20 mouse cellular contexts compared by ENCODE assay signal in genomic region chr11:57207260-57207659, GRCm38 (mm10).
"Had no signal": no experiment of that assay in that cellular context is flagged by ENCODE, and none has a peak within 500 bp of the region (broad histone marks: within the 10 kb centered on the region; RNA-seq: fewer than 3 reads in every experiment).

No protein-coding gene starts in this region.

- DNase-seq: liver, postnatal 0 days; lung, adult 2 months; lung, postnatal 4 days; midbrain, embryonic 14.5 days; retina, postnatal 1 day; right cerebral cortex, adult 18-20 months; right cerebral cortex, postnatal 25 days; right cerebral cortex, postnatal 4 days; spleen, adult 18-20 months; thymus, adult 2 months; thymus, postnatal 25 days; thymus, postnatal 4 days had no signal

- H3K9me3 ChIP-seq: lung, embryonic 15.5 days; midbrain, embryonic 10.5 days; midbrain, embryonic 12.5 days; neural tube, embryonic 13.5 days; neural tube, embryonic 15.5 days had no signal

- H3K4me3 ChIP-seq: lung, embryonic 15.5 days; midbrain, embryonic 10.5 days; midbrain, embryonic 12.5 days; myocyte; neural tube, embryonic 13.5 days; neural tube, embryonic 15.5 days had no signal

- H3K4me1 ChIP-seq: lung, embryonic 15.5 days had no signal

- H3K9ac ChIP-seq: liver, postnatal 0 days; lung, embryonic 15.5 days; midbrain, embryonic 12.5 days; neural tube, embryonic 13.5 days; neural tube, embryonic 15.5 days had no signal

- H3K4me2 ChIP-seq: lung, embryonic 15.5 days; midbrain, embryonic 12.5 days; neural tube, embryonic 13.5 days; neural tube, embryonic 15.5 days had no signal

- H3K27me3 ChIP-seq: lung, embryonic 15.5 days; midbrain, embryonic 12.5 days; neural tube, embryonic 13.5 days; neural tube, embryonic 15.5 days had no signal

- H3K27ac ChIP-seq: lung, embryonic 15.5 days; midbrain, embryonic 10.5 days; midbrain, embryonic 12.5 days; neural tube, embryonic 13.5 days; neural tube, embryonic 15.5 days had no signal

- ATAC-seq: liver, postnatal 0 days; lung, postnatal 0 days; midbrain, embryonic 16.5 days had no signal

- H3K36me3 ChIP-seq: lung, embryonic 15.5 days; midbrain, embryonic 10.5 days; midbrain, embryonic 12.5 days; neural tube, embryonic 13.5 days had no signal
